Mouse (Mus musculus) liver, adult 2 months (tissue): ENCODE results near the gene Rab11fip4. TPM values are rescaled to one million over a fixed set of nuclear protein-coding genes. Genes with fewer than 3 reads are reported as not detected.

Experiments
- DNase-seq: peaks from one replicate; pipeline ENCODE4 v3.0.0-alpha.2; 2011; ENCODE audit warnings: low read depth, low spot score; ENCODE audit errors: extremely low read depth
- H3K27ac ChIP-seq: fragments of 200-500 bp; replicated peaks from 2 replicates; pipeline ENCODE4 v1.5.1; 2012; ENCODE audit warnings: low read depth, mild to moderate bottlenecking, control low read depth, inconsistent platforms, low read length; ENCODE audit not compliant: insufficient read depth
- H3K27me3 ChIP-seq: fragments of 200-500 bp; 2 replicates; pipeline ENCODE4 v1.6.1; 2012; ENCODE audit warnings: mild to moderate bottlenecking, moderate library complexity, low read length, inconsistent platforms; ENCODE audit not compliant: control insufficient read depth, insufficient read depth
- H3K36me3 ChIP-seq: fragments of 200-500 bp; 2 replicates; pipeline ENCODE4 v1.6.1; 2012; ENCODE audit warnings: low read length, inconsistent platforms; ENCODE audit not compliant: control insufficient read depth, insufficient read depth
- H3K4me1 ChIP-seq: fragments of 200-500 bp; 2 replicates; pipeline ENCODE4 v1.6.1; 2011; ENCODE audit warnings: low read length; ENCODE audit not compliant: control insufficient read depth, insufficient read depth
- H3K4me3 ChIP-seq: fragments of 200-500 bp; 2 replicates; pipeline ENCODE4 v1.5.1; 2011; ENCODE audit warnings: low read depth, mild to moderate bottlenecking, control low read depth, low read length, moderate library complexity; ENCODE audit not compliant: insufficient read depth
- H3K79me2 ChIP-seq: fragments of 200-500 bp; 2 replicates; pipeline ENCODE4 v1.6.1; 2012; ENCODE audit warnings: inconsistent platforms, mild to moderate bottlenecking, low read length, moderate library complexity; ENCODE audit not compliant: control insufficient read depth, insufficient read depth
- H3K9ac ChIP-seq: fragments of 200-500 bp; 2 replicates; pipeline ENCODE4 v1.6.1; 2012; ENCODE audit warnings: low read depth, mild to moderate bottlenecking, control low read depth, inconsistent platforms, low read length
- CTCF ChIP-seq: fragments of 200-500 bp; IDR thresholded peaks from 2 replicates; pipeline ENCODE4 v1.5.1; 2011; ENCODE audit warnings: low read depth, low read length, control low read depth
- POLR2A ChIP-seq: fragments of 200-500 bp; IDR thresholded peaks from 2 replicates; pipeline ENCODE4 v1.6.1; 2011; ENCODE audit warnings: low read length, control low read depth; ENCODE audit not compliant: insufficient read depth; ENCODE audit errors: extremely low read depth
- WGBS: fragments of 180-500 bp; shearing (Covaris S2); methylation state at CpG from one replicate; pipeline ENCODE4 v1.1.7; 2018; 5-methylcytosine and 5-hydroxymethylcytosine counted together
- polyA plus RNA-seq: library from polyadenylated mRNA; depleted of rRNA; stranded (reverse); fragments of >200 nt; gene quantifications from 2 replicates; pipeline ENCODE4 v1.2.3, GENCODE M21; 2012
- total RNA-seq: library from RNA; depleted of rRNA; stranded (reverse); fragments of >200 nt; gene quantifications from 2 replicates; pipeline ENCODE4 v1.2.3, GENCODE M21; 2014

Rab11fip4 gene
- total and polyA plus RNA-seq, 2 experiments = 3.1 to 8.1 TPM

GRCm38 (mm10) chr11:79717271-79717670, 126.3 kb downstream of the Rab11fip4 start:
- DNase-seq = peak; percentile 75
- Histone ChIP-seq H3K9ac (peak overlapping the region; percentile 7; the same call in 1 of the 2 replicates), H3K36me3 (no peaks in the 10 kb centered on the region), H3K27me3 (no peaks in the 10 kb centered on the region), H3K79me2 (peaks cover 26% of the 10 kb centered on the region; the same call in 1 of the 2 replicates), H3K4me1 (peaks cover 54% of the 10 kb centered on the region), H3K27ac (peak overlapping the region; percentile 88), H3K4me3 (no peak overlapping the region)
- WGBS = 20% methylated on average over 3 of the region's 3 CpGs
- TF ChIP-seq POLR2A (no peak), CTCF (no peak)

- H3K27me3 ChIP-seq = no peaks in the 10 kb centered on the region
- peaks cover 23% of the 10 kb centered on the region; the same call in 1 of the 2 replicates for H3K79me2 ChIP-seq
- WGBS = 34% methylated on average over 7 of the region's 7 CpGs
- TF ChIP-seq POLR2A (no peak), CTCF (no peak)
- H3K9ac ChIP-seq = peak overlapping the region; percentile 7
- no peak overlapping the region for H3K4me3 ChIP-seq
- no peaks in the 10 kb centered on the region for H3K36me3 ChIP-seq
- H3K4me1 ChIP-seq = peaks cover 58% of the 10 kb centered on the region
- DNase-seq = peak; percentile 76
- H3K27ac ChIP-seq = peak overlapping the region; percentile 88
These were observed 126.8 kb downstream of the Rab11fip4 start for GRCm38 (mm10) chr11:79717801-79718200.

GRCm38 (mm10) chr11:79718202-79718601, 127.2 kb downstream of the Rab11fip4 start:
- TF ChIP-seq POLR2A (no peak), CTCF (no peak)
- Histone ChIP-seq H3K36me3 (no peaks in the 10 kb centered on the region), H3K79me2 (peaks cover 22% of the 10 kb centered on the region; the same call in 1 of the 2 replicates), H3K9ac (0 out of 2 replicates have a peak overlapping the region, but pooled peaks have one; percentile 22), H3K27ac (peak overlapping the region; percentile 83), H3K4me3 (no peak overlapping the region), H3K4me1 (peaks cover 62% of the 10 kb centered on the region), H3K27me3 (no peaks in the 10 kb centered on the region)
- DNase-seq = peak; percentile 41
- 26% methylated on average over 6 of the region's 6 CpGs for WGBS

DNA sequence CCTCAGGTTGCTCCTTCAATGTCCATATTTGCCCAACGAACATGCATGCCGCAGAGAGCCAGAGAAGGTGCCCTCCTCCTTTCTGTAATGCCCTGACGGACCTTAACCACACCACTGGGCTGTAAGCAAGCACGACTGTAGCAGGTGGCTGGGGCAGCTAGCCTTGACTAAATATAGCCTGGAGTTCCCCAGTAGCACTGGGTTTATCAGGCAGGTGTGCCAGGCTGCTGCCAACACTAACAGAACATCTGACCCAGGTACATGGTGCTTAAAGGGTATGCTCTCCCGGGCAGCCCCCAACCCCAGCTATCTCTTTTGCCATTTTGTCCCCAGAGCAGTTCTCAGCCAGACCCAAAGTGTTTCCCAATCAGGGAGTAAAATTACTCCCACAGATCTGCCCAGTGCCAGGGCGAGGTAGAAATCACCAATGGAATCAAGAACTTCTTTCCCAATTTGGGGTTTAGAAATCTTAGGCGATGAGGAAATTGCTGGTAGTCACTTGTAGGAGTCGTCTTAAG, 127.9 kb downstream of the Rab11fip4 start:
- no peak for TF ChIP-seq CTCF
- no peak for TF ChIP-seq POLR2A
- no peaks in the 10 kb centered on the region for H3K27me3 ChIP-seq
- peaks cover 22% of the 10 kb centered on the region; the same call in 1 of the 2 replicates for H3K79me2 ChIP-seq
- H3K4me3 ChIP-seq = no peak overlapping the region
- peaks cover 66% of the 10 kb centered on the region for H3K4me1 ChIP-seq
- peak; percentile 94 for DNase-seq
- no peak overlapping the region for H3K9ac ChIP-seq
- WGBS = 28% methylated on average over 8 of the region's 8 CpGs
- H3K36me3 ChIP-seq = no peaks in the 10 kb centered on the region
- peak overlapping the region; percentile 83 for H3K27ac ChIP-seq

- Histone ChIP-seq H3K27ac (peak overlapping the region; percentile 14), H3K27me3 (no peaks in the 10 kb centered on the region), H3K79me2 (peaks cover 16% of the 10 kb centered on the region; the same call in 1 of the 2 replicates), H3K4me1 (peaks cover 67% of the 10 kb centered on the region), H3K9ac (no peak overlapping the region), H3K4me3 (no peak overlapping the region), H3K36me3 (no peaks in the 10 kb centered on the region)
- 66% methylated on average over 4 of the region's 4 CpGs for WGBS
- TF ChIP-seq POLR2A (no peak), CTCF (no peak)
- DNase-seq = peak; percentile 33
These were observed 129.7 kb downstream of the Rab11fip4 start for GRCm38 (mm10) chr11:79720737-79721136.

DNA sequence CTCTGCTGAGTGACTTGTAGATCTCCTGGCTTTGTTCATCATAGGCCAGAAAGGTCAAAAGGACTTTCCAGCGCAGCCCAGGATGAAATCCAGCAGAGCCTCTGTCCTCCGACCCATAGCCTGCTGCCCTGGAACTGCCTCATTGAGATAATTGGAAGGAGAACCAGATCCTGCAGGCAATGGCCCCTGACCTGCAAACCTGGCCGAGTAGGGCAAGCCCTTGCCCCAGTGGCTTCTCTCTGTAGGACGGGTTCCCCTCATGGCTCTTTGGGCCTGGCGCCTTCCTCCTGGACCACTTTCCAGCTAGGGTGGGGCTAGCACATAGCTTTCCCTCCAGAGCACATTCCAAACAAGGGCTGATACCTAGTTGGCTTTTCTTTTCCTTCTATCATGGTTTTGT, 131.8 kb downstream of the Rab11fip4 start:
- H3K9ac ChIP-seq = no peak overlapping the region
- peaks cover 25% of the 10 kb centered on the region; the same call in 1 of the 2 replicates for H3K79me2 ChIP-seq
- 42% methylated on average over 5 of the region's 5 CpGs for WGBS
- peak; percentile 93 for DNase-seq
- no peak overlapping the region for H3K4me3 ChIP-seq
- peak overlapping the region; percentile 47 for H3K27ac ChIP-seq
- no peak for TF ChIP-seq CTCF
- no peak for TF ChIP-seq POLR2A
- H3K4me1 ChIP-seq = peaks cover 51% of the 10 kb centered on the region
- no peaks in the 10 kb centered on the region for H3K27me3 ChIP-seq
- H3K36me3 ChIP-seq = peaks cover 4% of the 10 kb centered on the region; the same call in 1 of the 2 replicates
